Mouse (Mus musculus): ENCODE results near the gene Afp.

DNA sequence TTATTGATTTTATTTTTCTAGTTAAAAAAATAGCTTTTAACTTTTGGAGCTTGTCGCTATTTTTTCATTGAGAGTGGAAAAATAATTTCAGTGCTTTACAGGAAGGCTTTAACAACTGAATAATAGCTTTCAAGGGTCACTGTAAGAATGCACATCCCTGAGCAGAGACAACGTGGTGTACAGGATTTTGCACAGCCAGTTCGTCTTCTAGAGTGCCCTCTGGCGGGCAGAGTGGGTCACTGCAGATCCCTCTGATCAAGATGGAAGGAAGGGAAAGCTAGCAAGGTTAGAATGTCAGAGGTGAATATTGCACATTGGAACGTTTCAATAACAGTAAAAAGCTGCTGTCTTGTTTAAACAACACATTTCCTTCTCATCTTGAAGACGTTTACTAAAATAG lies 10.2 kb downstream of the Afp start:
- TF ChIP-seq CTCF (IDR thresholded peaks at IDR 0.05; ENCODE audit: extremely low read depth, insufficient read depth, low read length), result peak; percentile 92
- TF ChIP-seq POLR2A (IDR thresholded peaks at IDR 0.05; ENCODE audit: extremely low read depth, insufficient read depth, low read length), result no peak

Measured in cortical plate, adult 2 months (tissue).